Mouse (Mus musculus) heart, embryonic 14.5 days (tissue): Measurements from ENCODE around the gene Gfpt2. TPM values are rescaled to one million over a fixed set of nuclear protein-coding genes. Genes with fewer than 3 reads are reported as not detected.

ENCODE experiments used
- ATAC-seq: fragments of 200-750 bp; cut with Nextera tagmentation; 2 replicates; pipeline ENCODE4 v1.8.0; 2017; ENCODE audit warnings: low read depth, moderate TSS enrichment; ENCODE audit not compliant: insufficient number of reproducible peaks, insufficient read depth, low FRiP score
- H3K27ac ChIP-seq, 2 experiments: fragments of 200-500 bp in 1 of 2; fragments of 300-500 bp in 1 of 2; sonication (generic) in 1 of 2; replicated peaks in 1 of 2; 2 replicates each; pipeline ENCODE4 v1.5.1; 2012 to 2014; ENCODE audit warnings: low read depth in 2 of 2, low read length in 2 of 2, control low read depth in 1 of 2, mild to moderate bottlenecking in 1 of 2, mixed read lengths in 1 of 2; ENCODE audit not compliant: control insufficient read depth in 1 of 2, insufficient read depth in 1 of 2
- H3K27me3 ChIP-seq: fragments of 300-500 bp; sonication (generic); 2 replicates; pipeline ENCODE4 v1.6.1; 2014; ENCODE audit warnings: mild to moderate bottlenecking, low read length, control low read depth; ENCODE audit not compliant: control insufficient read depth, insufficient read depth
- H3K36me3 ChIP-seq: fragments of 300-500 bp; sonication (generic); 2 replicates; pipeline ENCODE4 v1.6.1; 2014; ENCODE audit warnings: mild to moderate bottlenecking, control low read depth, low read length, mixed read lengths; ENCODE audit not compliant: control insufficient read depth, insufficient read depth
- H3K4me1 ChIP-seq, 2 experiments: fragments of 200-500 bp in 1 of 2; fragments of 300-500 bp in 1 of 2; sonication (generic) in 1 of 2; 2 replicates each; pipeline ENCODE4 v1.6.1; 2012 to 2014; ENCODE audit warnings: low read length in 2 of 2, control low read depth in 1 of 2, mixed read lengths in 1 of 2; ENCODE audit not compliant: control insufficient read depth in 2 of 2, insufficient read depth in 2 of 2
- H3K4me2 ChIP-seq: fragments of 300-500 bp; sonication (generic); 2 replicates; pipeline ENCODE4 v1.6.1; 2014; ENCODE audit warnings: mild to moderate bottlenecking, low read length
- H3K4me3 ChIP-seq, 2 experiments: fragments of 200-500 bp in 1 of 2; fragments of 300-500 bp in 1 of 2; sonication (generic) in 1 of 2; 2 replicates each; pipeline ENCODE4 v1.5.1; 2012 to 2014; ENCODE audit warnings: low read length in 2 of 2, mild to moderate bottlenecking in 2 of 2, control low read depth in 1 of 2, low read depth in 1 of 2, moderate library complexity in 1 of 2; ENCODE audit not compliant: control insufficient read depth in 1 of 2, insufficient read depth in 1 of 2
- H3K9ac ChIP-seq: fragments of 300-500 bp; sonication (generic); 2 replicates; pipeline ENCODE4 v1.6.1; 2014; ENCODE audit warnings: mild to moderate bottlenecking, low read length
- H3K9me3 ChIP-seq: fragments of 300-500 bp; sonication (generic); 2 replicates; pipeline ENCODE4 v1.6.1; 2016; ENCODE audit warnings: low read length, control low read depth; ENCODE audit not compliant: control insufficient read depth
- WGBS: fragments of 180-500 bp; shearing (Covaris S2); extraction: QIAGEN DNeasy Blood & Tissue Kit; methylation state at CpG from one replicate; pipeline ENCODE4 v1.1.7; 2014; 5-methylcytosine and 5-hydroxymethylcytosine counted together
- polyA plus RNA-seq: library from polyadenylated mRNA; unstranded; fragments of >200 nt; fragmentation: Nextera tagmentation; extraction: Ambion mirVana; gene quantifications from 2 replicates; pipeline ENCODE4 v1.2.1, GENCODE M21; 2014

The Gfpt2 gene
- polyA plus RNA-seq, 1 experiment from 2014 or later: 7.8 TPM

DNA sequence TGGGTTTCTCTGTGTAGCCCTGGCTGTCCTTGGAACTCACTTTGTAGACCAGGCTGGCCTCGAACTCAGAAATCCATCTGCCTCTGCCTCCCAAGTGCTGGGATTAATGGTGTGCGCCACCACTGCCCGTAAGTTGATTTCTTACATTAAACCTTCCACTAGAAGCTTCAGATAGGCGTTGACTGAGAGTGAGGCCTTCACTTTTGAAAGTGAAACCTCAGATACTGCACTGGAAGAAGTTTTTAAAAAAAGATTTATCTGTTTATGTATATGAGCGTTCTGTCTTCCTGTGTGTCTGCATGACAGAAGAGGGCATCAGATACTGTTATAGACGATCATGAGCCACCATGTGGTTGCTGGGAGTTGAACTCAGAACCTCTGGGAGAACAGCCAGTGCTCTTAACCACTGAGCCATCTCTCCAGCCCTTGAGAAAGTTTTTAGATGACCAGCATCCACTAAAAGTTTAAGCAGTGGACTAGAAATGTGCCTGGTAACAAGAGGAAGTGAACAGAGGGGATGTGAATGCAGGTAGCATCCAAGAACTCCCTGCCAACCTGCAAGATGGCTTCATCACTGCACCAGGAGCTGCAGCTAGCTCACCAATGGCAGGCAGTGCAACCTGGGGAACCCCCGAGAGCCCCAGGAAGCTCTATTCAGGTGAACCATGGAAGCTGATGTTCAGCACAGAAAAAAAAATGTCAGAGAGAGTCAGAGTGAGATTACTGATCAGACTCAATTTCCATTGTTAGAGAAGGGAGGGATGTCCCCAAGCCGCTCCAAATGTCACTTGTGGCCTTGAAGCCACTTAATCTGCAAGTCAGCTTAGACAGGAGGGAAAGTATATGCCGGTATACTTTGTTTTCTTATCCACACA lies 23.1 kb upstream of the Gfpt2 start:
- 72% methylated on average over 9 of the region's 9 CpGs for WGBS
- H3K9ac ChIP-seq: no peak overlapping the region
- H3K4me1 ChIP-seq: no peaks in the 10 kb centered on the region
- H3K27me3 ChIP-seq: no peaks in the 10 kb centered on the region
- no peaks in the 10 kb centered on the region for H3K9me3 ChIP-seq
- no peak overlapping the region for H3K27ac ChIP-seq
- ATAC-seq: no peak
- no peaks in the 10 kb centered on the region for H3K36me3 ChIP-seq
- H3K4me3 ChIP-seq: no peak overlapping the region
- no peak overlapping the region for H3K4me2 ChIP-seq

DNA sequence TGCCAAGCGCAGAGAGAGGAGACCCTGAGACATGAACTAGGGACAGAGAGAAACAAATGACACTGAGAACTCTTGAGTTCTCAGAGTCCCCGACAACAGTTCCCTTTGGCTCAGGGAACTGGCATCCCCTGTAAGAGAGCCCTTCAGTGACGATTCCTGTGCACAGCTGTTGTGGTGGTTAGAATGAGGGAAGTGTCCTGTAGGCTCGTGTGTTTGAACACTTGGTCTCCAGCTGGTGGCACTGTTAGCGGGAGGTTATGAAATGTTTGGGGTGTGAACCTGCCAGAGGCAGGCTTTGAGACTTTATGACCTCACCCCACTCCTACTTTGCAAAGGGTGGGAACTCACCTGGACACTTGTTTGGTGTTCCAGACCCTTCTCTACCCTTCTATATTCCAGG lies 21.7 kb upstream of the Gfpt2 start:
- no peaks in the 10 kb centered on the region for H3K9me3 ChIP-seq
- H3K27ac ChIP-seq: no peak overlapping the region
- H3K4me1 ChIP-seq: no peaks in the 10 kb centered on the region
- 57% methylated on average over 5 of the region's 5 CpGs for WGBS
- no peaks in the 10 kb centered on the region for H3K36me3 ChIP-seq
- no peak overlapping the region for H3K4me2 ChIP-seq
- H3K9ac ChIP-seq: no peak overlapping the region
- no peaks in the 10 kb centered on the region for H3K27me3 ChIP-seq
- ATAC-seq: no peak
- H3K4me3 ChIP-seq: no peak overlapping the region

DNA sequence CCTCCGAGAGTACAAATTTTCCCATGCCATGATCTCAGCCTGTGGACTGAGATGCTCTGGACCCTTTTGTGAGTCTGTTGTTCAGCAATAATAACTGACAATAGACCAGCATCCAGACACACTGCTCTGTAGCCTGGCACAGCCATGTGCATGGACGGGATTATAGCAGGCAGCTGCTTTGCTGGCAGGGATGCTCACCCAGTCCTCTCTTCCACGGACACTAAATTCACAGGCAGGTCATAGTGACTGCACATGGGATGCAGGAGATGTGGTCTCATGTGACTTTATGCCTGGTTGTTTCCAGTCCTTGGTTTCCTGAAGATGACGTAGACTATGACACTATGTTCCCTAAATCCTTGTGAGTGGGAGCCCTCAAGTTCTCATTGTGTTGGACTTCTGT lies 19.1 kb upstream of the Gfpt2 start:
- no peaks in the 10 kb centered on the region for H3K4me1 ChIP-seq
- H3K4me3 ChIP-seq: no peak overlapping the region
- H3K36me3 ChIP-seq: no peaks in the 10 kb centered on the region
- no peak overlapping the region for H3K4me2 ChIP-seq
- WGBS: 89% methylated on average over 4 of the region's 4 CpGs
- H3K27me3 ChIP-seq: no peaks in the 10 kb centered on the region
- H3K9ac ChIP-seq: no peak overlapping the region
- no peak overlapping the region for H3K27ac ChIP-seq
- ATAC-seq: no peak
- no peaks in the 10 kb centered on the region for H3K9me3 ChIP-seq

DNA sequence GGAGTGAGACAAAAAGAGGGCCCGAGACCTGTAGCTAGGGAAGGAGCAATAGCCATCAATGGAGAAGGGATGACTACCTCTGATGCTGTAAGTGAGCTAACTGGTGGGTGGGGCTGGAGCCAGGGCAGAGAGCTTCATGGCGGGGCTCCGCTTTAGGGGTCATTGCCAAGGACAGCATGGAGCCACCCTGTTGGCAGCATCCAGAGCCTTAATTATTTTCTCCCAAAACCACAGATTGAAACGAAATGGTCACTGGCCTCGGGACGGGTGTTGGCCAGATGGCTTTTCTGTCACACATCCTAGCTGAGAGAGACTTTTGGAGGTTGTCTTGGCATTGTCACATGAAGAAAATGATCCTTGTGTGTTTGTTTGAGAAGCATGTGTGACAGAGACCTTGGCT lies 15.1 kb upstream of the Gfpt2 start:
- Histone ChIP-seq H3K27ac (no peak overlapping the region), H3K27me3 (no peaks in the 10 kb centered on the region), H3K4me1 (peaks cover 6% of the 10 kb centered on the region in 2 experiments), H3K4me3 (no peak overlapping the region), H3K4me2 (no peak overlapping the region), H3K36me3 (no peaks in the 10 kb centered on the region), H3K9me3 (no peaks in the 10 kb centered on the region), H3K9ac (no peak overlapping the region)
- 84% methylated on average over 6 of the region's 6 CpGs for WGBS
- no peak for ATAC-seq

DNA sequence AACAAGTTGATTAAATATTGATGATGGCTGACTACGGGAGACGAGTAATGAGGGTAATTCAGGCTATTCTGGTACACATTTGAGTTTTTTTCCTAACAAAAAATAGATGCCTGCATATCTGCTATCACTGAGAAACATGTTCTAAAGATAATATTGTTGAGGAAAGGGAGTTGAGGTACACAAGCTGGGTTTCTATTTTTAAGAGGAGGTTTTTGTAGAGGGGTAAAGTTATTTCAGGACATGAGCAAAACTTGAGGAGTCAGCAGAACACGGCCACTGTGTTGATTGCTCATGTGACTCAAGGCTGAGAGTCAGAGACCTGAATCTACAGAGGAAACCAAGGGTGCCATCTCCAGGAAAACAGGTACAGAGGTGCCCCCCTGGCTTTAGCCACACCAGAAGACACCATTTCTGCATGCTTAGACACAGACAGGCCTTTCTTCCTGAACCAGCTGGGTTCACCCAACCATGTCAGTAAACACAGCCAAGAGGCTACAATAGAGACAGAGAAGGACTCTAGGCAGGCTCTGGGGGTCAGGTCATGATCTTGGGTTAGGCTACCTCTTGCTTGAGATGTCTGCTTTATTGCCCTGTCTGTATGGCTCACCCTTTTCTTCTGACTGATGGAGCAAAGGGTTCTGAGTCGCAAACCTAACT lies 13.7 kb upstream of the Gfpt2 start:
- WGBS: 56% methylated on average over 4 of the region's 4 CpGs
- Histone ChIP-seq H3K9me3 (no peaks in the 10 kb centered on the region), H3K36me3 (no peaks in the 10 kb centered on the region), H3K4me2 (no peak overlapping the region), H3K4me1 (peaks cover 6% of the 10 kb centered on the region in 2 experiments), H3K27me3 (no peaks in the 10 kb centered on the region), H3K4me3 (no peak overlapping the region), H3K27ac (no peak overlapping the region), H3K9ac (no peak overlapping the region)
- no peak for ATAC-seq

DNA sequence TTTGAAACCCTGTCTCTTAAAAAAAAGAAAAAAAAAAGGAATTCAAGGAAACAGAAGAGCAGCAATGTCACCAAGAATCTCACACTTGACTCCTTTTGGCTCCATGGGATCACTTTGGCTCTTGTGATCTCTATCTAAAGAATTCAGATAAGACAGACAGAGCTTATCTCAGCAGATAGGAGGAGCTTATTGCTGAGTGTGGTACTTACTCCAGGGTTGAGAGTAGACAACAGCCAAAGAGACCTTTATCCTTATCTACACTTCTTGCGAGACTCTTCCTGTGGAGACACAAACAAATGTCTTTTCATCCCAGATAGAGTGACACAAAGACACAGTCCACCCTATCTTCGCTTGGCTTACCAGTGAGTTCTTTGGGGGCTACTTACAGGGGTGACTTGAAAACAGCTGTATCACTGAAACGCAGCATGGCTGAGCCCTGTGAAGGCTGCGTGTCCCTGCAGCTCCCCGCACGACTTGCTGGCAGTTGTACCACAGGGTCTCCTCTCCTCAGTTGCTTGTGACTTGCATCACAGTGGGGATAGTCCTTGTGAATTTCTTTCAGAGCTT lies 12.1 kb upstream of the Gfpt2 start:
- WGBS: 23% methylated on average over 6 of the region's 6 CpGs
- Histone ChIP-seq H3K36me3 (no peaks in the 10 kb centered on the region), H3K4me3 (no peak overlapping the region), H3K9me3 (no peaks in the 10 kb centered on the region), H3K4me1 (peaks cover 6 to 9% of the 10 kb centered on the region in 2 experiments), H3K27me3 (no peaks in the 10 kb centered on the region), H3K27ac (no peak overlapping the region), H3K9ac (no peak overlapping the region), H3K4me2 (no peak overlapping the region)
- no peak for ATAC-seq

DNA sequence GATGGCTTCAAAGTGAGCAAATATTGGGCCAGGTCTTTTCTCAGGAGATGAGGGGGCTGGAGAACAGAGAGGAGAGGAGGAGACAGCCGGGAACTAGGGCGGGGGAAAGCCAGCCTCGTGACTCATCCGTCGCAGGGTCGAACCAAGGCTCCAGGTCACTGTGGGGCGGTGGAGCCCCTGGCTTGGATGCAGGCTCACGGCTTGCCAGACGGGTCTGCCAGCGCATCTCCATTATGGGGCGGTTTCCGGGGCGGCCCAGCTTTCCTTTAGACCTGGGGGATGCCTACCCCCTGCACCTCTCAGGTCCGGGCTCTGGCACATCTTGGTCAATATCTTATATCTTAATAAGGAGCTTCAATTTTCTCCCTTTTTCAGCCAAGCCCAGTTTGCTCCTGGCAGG lies 847 bp upstream of the Gfpt2 start:
- H3K4me3 ChIP-seq: no peak overlapping the region
- H3K27me3 ChIP-seq: no peaks in the 10 kb centered on the region
- ATAC-seq: no peak
- H3K36me3 ChIP-seq: no peaks in the 10 kb centered on the region
- 0 out of 2 replicates have a peak, but pooled peaks cover under 1% of the 10 kb centered on the region for H3K9me3 ChIP-seq
- H3K27ac ChIP-seq: no peak overlapping the region
- H3K4me2 ChIP-seq: no peak overlapping the region
- H3K4me1 ChIP-seq: peaks cover 6 to 10% of the 10 kb centered on the region in 2 experiments; a peak in 2 of 4 replicates
- H3K9ac ChIP-seq: no peak overlapping the region
- 16% methylated on average over 14 of the region's 14 CpGs for WGBS
